Mouse (Mus musculus): ENCODE results near the gene Sema6b.
"Not testable (repeated sequence)": the region's sequence is repeated elsewhere in the genome, so short reads cannot be mapped to it uniquely, and the experiment has no call there.

The Sema6b gene

GRCm38 (mm10) chr17:56119431-56119830 lies 20.7 kb downstream of the Sema6b start:
- DNase-seq (ENCODE audit: low read depth, low spot score), result no peak

- no peak for DNase-seq (ENCODE audit: low read depth, low spot score)
Measured at GRCm38 (mm10) chr17:56117251-56117710, 22.9 kb downstream of the Sema6b start, which contains the start of gene Plin5. Gene Plin5 (minus strand): TSS chr17:56117596.

- no peak for DNase-seq (ENCODE audit: low read depth, low spot score)
Measured at GRCm38 (mm10) chr17:56116193-56116592, 23.9 kb downstream of the Sema6b start.

- no peak for DNase-seq (ENCODE audit: low read depth, low spot score)
Measured at GRCm38 (mm10) chr17:56112743-56113142, 27.4 kb downstream of the Sema6b start.

DNA sequence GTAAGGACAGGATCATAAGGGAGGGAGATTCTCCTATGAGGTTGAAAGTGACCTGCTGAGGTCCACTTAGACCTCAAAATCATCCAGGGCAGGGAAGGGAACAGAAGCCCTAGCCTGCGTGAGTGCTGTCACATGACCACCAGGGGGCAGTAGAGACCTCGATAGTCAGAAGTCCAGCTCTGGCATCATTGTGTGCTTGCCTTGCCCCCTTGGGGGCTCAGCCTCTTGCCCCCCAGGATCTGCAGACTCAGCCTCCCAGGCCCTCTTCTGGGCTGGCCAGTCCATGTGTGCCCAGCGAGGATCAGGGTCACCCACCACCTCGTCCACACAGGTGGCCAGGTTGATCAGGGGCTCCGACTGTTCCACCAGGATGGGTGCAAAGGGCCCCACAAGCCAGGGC lies 28.3 kb downstream of the Sema6b start:
- peak; percentile 54 for DNase-seq (ENCODE audit: low read depth, low spot score)

DNA sequence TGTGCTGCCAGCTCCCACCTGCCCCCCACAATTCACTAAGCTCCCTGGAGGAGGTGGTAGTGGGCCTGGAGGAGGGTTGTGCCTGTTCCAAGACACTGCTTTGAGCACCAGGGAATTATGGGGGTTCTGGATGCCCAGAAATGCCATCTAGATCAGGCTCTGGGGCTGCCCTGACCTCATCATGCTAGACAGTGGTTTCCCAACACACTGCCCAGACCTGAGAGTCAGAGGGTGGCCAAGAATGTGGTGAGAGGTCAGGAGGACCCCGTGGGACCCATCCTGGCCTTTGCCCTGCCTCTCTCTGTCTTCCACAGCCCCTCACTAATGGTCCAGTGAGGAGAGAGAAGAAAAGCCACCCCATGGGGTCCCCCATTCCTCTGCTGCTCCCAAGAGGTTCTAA lies 29.1 kb downstream of the Sema6b start:
- no peak for DNase-seq (ENCODE audit: low read depth, low spot score)

DNA sequence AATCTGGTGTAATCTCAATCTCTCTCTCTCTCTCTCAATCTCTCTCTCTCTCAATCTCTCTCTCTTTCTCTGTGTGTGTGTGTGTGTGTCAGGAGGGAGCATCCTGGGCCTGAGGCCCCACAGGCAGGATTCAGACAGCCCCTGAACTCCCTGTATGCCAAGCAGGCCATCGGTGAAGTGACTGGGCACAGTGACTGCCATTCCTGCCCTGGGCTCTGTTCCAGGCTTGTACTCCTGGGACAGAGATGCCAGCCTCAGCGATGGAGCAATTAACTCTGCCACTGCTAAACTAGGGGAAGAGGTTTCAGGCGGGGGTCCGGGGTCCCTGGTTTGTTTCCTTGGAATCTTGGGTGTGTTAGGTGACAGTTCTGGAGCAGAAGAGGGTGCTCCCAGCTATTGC lies 29.6 kb downstream of the Sema6b start:
- DNase-seq (ENCODE audit: low read depth, low spot score), result no peak

GRCm38 (mm10) chr17:56109219-56110051 lies 30.7 kb downstream of the Sema6b start, which contains the start of gene Plin4:
Gene Plin4 (minus strand): TSS chr17:56109803.
- DNase-seq (ENCODE audit: low read depth, low spot score), result no peak

DNA sequence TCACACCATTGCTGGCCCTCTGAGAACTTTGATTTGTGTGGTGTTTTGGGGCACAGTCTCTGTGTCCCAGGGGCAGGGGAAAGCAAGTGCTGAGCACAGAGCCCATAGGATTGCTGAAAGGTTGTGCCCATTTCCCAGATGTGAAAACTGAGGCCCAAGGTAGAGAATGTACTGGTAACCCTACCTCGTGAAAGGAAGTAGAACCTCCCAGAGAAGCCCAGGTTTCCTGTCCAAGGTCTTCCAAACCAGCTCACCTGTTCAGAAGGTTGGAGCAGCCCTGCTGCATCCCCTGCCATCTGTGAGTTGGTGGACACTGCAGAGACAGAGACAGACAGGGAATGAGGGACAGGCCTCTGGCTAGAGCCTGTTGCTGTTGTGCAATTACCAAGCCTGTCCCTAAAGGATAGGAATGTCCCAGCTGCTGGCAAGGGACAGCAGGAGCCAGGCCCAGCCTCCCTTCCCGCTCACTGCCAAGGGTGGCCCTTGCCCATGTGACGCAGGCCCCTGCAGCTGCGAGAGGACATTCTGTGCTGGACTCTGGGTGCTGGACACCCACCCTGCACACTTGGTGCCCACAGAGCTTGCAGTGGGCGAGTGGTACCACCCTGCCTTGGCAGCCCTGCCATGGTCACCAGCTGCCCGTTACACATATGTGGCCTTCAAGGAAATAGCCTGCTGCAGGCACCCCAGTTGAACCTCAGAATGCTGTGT lies 31.7 kb downstream of the Sema6b start:
- no peak for DNase-seq (ENCODE audit: low read depth, low spot score)

- DNase-seq (ENCODE audit: low read depth, low spot score), result no peak
Measured at GRCm38 (mm10) chr17:56107736-56108135, 32.4 kb downstream of the Sema6b start.

GRCm38 (mm10) chr17:56106981-56107380 lies 33.2 kb downstream of the Sema6b start:
- DNase-seq (ENCODE audit: low read depth, low spot score), result no peak

DNA sequence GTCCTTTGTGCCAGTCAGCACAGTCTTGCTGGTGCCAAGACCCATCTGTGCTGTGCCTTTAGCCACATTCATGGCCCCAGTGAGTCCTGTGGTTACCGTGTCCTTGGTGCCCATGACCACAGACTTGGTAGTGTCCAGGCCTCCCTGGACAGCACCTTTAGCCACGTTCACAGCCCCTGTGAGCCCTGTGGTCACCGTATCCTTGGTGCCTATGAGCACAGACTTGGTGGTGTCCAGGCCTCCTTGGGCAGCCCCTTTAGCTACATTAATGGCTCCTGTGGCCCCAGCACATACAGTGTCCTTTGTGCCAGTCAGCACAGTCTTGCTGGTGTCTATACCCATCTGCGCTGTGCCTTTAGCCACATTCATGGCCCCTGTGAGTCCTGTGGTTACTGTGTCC lies 33.7 kb downstream of the Sema6b start:
- not testable (repeated sequence) for DNase-seq (ENCODE audit: low read depth, low spot score)

GRCm38 (mm10) chr17:56104821-56105220 lies 35.3 kb downstream of the Sema6b start:
- DNase-seq (ENCODE audit: low read depth, low spot score), result not testable (repeated sequence)

- DNase-seq (ENCODE audit: low read depth, low spot score), result no peak
Measured at GRCm38 (mm10) chr17:56103465-56104285, 36.5 kb downstream of the Sema6b start.

DNA sequence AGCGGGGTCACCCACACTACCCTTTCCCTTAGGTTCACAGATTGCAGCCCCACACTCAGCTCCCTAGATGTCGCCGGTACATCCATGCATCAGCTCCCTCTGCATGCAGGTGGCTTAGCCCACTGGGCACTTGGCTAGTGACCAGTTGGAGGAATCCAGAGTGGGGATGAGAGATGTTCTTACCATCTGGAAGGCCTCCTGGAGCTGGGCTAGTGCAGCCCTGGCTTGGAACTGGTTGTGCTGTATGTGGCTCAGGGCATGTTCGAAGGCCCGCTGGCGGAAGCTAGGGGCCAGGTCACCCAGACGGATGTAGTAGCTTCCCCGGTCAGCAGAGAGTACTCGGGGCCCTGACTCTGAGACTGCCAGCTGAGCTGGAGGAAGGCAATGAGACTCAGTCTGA lies 37.2 kb downstream of the Sema6b start:
- DNase-seq (ENCODE audit: low read depth, low spot score), result no peak

DNA sequence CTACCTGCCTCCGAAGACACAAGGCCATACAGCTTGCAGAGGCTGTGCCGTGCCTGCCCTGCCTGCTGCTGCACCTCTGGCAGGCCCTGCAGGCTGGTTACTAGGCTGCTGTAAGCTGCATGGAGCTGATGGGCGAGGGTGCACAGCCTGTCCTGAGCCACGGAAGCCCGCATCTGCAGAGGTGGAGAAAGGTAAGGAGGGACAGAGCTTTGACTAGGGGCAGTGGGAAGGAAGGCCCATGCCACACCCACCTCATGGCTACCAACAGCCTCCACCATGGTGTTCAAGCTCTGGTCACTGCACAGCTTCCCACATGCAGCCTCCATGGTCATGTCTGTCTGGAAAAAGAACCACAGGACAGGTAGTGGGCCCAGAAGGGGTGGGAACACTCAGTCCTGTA lies 38.0 kb downstream of the Sema6b start:
- no peak for DNase-seq (ENCODE audit: low read depth, low spot score)

- DNase-seq (ENCODE audit: low read depth, low spot score), result no peak
Measured at GRCm38 (mm10) chr17:56100811-56101210, 39.3 kb downstream of the Sema6b start.

DNA sequence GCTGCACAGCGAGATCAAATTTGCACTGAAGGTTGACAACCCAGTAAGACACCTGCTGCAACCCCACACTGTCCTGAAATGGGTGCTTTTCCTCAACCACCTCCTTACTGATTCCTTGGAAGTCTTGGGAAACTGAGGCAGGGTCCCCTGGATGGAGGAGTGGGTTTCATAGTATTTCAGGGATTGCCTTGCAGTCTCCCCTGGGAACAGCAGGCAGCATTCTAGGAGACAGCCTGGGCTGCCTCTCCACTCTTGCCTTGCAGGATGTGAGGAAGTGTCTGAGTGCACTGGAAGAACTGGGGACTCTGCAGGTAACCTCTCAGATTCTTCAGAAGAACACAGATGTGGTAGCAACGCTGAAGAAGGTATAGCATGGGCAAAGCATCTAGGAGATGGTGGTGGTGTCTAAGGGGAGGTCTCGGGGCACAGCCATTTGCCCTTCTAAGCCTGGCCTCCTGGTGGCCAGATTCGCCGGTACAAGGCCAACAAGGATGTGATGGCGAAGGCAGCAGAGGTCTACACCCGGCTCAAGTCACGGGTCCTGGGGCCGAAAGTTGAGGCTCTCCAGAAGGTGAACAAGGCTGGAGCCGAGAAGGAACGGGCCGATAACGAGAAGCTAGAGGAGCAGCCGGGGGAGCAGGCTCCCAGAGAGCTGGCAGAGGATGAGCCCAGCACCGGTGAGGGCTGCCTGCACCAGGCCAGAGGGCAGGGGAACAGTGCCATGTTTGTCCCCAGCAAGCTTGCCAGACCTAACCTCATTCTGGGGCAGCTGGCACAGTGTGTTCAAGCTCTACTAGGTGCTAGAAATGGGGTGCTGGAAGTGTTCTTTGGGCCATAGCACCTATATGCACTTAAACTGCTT lies 41.2 kb downstream of the Sema6b start:
- no peak for DNase-seq (ENCODE audit: low read depth, low spot score)

DNA sequence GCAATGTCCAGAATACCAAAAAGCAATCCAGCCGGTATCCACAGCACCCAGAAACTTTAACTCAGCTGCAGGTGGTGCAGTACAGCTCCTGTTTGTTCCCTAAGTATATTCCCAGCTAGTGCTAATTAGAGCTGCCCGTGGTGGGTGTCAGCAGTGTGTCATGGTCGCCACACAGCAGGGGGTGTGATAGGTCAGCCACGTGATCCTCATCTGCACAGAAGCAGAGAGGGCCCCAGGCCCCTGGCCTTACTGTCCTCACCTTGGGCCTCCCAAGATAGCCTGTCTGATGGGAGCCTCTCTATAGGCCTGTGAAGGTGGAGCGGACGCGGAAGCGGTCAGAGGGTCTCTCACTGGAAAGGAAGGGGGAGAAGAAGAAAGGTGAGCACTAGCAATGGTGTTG lies 42.0 kb downstream of the Sema6b start:
- DNase-seq (ENCODE audit: low read depth, low spot score), result no peak

DNA sequence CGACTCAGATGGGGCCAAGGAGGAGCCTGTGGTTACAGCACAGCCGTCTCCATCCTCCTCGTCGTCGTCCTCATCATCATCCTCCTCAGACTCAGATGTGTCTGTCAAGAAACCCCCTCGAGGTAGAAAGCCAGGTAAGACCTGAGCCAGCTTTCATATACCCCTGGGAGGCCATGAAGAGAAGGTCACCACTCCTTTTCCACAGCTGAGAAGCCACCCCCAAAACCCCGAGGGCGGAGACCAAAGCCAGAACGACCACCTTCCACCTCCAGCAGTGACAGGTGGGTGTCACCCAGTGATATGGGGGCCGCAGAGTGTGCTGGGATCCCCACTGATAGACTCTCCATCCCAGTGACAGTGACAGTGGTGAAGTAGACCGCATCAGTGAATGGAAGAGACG lies 43.3 kb downstream of the Sema6b start:
- no peak for DNase-seq (ENCODE audit: low read depth, low spot score)

GRCm38 (mm10) chr17:56092794-56093193 lies 47.3 kb downstream of the Sema6b start:
- no peak for DNase-seq (ENCODE audit: low read depth, low spot score)
